Mouse (Mus musculus): Measurements from ENCODE around the gene Edil3.

DNA sequence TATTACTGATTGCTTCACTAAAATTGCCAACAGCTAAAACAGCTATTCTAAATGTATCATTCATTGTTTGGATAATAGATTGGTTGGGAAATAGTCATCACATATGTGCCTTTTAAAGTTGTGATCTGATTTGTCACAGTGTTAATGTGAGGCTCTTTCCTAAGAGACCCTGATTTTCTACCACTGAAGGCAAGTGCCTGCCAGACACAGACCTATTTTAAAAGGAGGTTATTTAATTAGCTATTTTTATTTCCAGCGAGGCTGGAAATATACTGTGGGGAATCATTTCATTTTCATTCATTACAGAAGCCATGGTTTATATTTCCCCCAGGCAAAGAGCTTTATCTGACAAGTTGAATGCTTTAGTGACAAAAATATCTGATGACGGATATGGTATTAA lies 296.3 kb downstream of the Edil3 start:
- TF ChIP-seq POLR2A (IDR thresholded peaks at IDR 0.05; ENCODE audit: borderline replicate concordance, low read depth, low read length): no peak
- no peak for TF ChIP-seq CTCF (IDR thresholded peaks at IDR 0.05; ENCODE audit: low read depth, low read length)
